Mouse (Mus musculus): ENCODE data around the gene Cutal. TPM values are rescaled to one million over a fixed set of nuclear protein-coding genes. Genes with fewer than 3 reads are reported as not detected.

Gene Cutal
- total RNA-seq, 2 experiments from 2014 or later: 0.17 to 0.69 TPM

DNA sequence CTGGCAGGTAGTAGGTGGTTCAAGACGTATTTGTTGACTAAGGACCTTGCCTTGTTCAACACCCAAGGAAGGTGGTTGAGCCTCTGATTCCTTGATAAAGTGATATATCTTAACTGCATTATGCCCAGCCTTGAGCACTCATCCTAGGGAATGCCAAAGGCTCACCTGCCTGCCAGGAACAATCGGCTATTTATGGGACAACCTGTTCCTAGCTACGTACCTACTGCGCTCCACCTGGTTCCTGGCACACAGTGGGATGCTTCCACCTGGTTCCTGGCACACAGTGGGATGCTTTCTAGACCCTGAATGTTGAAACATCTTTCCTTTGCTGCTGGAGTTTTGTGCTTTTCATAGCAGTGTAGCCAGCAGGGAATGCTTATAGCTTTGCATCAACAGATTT, 35.5 kb downstream of the Cutal start:
- Histone ChIP-seq H3K27ac (no peak overlapping the region), H3K4me3 (no peak overlapping the region)
- TF ChIP-seq CTCF (IDR thresholded peaks at IDR 0.05): no peak
- DNase-seq: no peak
- intact Hi-C loops (cut with DNase I): no loop called here

DNA sequence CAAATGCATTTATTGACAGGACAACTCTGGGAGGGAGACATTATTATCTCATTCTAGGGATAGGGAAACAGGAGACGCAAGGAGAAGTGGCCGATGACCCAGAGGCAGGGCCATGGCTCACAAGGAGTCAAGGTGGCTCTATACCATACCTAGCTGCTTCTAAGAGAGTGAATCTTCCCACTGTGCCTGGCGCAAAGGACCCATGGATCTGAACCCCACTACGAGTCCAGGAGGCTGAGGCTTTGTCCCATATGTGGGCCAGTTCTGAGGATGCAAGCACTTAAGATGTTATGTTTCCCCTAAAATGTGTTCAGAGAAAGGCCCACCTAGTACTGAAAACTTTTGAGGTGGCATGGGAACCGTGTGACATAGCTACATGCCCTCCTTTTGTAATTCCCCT, 37.7 kb downstream of the Cutal start:
- no peak for TF ChIP-seq CTCF (IDR thresholded peaks at IDR 0.05)
- intact Hi-C loops (cut with DNase I): no loop called here
- Histone ChIP-seq H3K4me3 (no peak overlapping the region), H3K27ac (no peak overlapping the region)
- DNase-seq: no peak

DNA sequence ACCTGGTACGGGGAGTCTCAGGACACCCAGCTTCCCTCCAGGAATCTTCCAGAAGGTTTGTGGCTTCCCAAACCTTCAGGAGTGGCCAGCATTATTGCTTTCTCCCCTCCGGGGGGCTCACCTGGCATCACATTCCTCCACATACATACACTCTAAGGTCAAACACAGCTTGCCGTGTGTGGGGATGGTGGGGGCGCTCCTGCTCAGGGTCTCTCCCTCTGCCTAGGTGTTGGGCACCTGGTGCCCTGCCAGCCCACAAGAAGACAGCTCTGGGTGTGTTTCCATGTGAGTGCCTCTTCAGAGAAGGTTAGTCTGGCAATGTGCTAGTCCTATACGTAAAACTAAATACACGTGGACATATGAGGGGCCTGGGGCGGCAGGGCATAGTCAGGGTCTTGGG, 38.4 kb downstream of the Cutal start:
- intact Hi-C loops (cut with DNase I): no loop called here
- no peak for TF ChIP-seq CTCF (IDR thresholded peaks at IDR 0.05)
- no peak for DNase-seq
- Histone ChIP-seq H3K4me3 (peak overlapping the region; percentile 81), H3K27ac (no peak overlapping the region)

DNA sequence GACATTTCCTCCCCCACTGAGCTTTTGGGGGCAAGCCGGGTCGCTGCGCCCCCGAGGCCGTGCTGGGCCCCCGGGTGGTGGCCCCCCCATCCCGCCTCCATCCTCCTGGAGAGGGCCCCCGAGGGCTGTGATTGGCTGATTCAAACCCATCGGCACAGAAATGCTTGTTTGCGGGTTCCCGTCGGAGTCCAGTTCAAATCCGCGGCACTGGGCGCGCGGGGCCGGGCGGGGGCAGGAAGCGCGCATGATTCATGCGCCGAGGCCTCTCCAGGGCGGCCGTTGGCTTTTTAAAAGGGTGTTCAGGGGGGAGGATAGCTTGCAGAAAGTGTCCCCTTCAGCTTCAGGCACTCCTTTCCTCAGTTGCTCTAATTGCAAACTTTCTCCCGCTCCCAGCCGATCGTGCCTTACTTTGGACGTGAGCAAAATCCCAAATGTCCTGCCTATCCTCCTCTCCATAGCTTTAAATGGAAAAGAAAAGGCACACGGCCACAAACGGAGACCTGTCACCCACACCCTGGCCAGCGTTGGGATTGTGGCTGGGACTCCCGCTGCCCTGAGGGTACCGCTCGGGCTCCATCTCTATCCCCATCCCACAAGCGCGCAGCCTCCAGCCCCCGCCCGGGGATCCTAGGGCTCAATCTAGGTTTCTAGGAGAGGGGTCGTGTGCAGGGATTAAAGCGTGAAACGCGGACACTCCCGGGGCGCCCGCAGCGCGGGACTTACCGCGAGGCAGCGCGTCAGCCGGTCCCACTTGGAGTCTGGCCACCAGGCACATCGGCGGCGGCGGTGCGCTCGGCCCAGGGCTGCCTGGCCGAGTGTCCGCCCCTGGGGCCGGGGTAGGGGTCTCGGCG, 39.2 kb downstream of the Cutal start, which contains the start of gene Phf19:
TSS of gene Phf19 (minus strand) at position 809 of the 851 bp plus-strand sequence.
- TF ChIP-seq CTCF (IDR thresholded peaks at IDR 0.05): no peak
- DNase-seq: peak; percentile 69
- peak within 1 kb of the TSS; percentile 63 for H3K27ac ChIP-seq
- H3K4me3 ChIP-seq: peak within 1 kb of the TSS; percentile 81
- intact Hi-C loops (cut with DNase I): no loop called here

DNA sequence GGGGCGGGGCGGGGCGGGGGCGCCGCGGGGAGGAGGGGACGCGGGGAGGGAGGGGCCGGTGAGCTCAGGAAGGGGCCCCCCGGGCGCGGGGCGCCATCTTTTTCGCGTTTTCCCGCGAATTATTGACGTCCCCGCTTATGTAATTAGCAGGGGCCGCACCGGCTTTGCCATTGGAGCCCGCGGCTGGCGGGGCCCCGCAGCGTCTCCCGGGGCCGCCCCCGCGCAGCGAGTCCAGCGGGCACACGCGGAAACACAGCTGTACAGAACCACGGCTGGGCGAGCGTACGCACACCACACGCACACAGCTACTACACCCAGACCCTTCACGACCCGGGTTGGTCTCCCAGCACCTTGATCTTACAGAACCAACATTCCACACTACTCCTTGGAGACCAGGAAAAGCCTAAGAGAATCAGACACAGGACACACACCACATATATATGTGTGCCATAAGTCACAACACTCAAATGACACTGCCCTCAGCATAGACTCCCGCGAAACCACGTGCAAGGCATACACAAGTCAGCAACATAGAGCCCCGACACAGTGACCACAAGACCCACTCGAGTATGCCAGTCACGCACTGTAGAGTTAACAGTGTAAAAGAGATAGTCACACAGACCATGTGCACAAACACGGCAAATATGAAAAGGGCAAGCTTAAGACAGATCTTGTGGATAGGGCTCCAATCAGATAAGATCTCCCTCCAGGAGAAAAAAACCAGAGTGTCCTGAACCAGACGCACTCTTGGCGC, 40.0 kb downstream of the Cutal start:
- peak overlapping the region; percentile 81 for H3K4me3 ChIP-seq
- peak; percentile 49 for DNase-seq
- no peak for TF ChIP-seq CTCF (IDR thresholded peaks at IDR 0.05)
- intact Hi-C loops (cut with DNase I): no loop called here
- H3K27ac ChIP-seq: peak overlapping the region; percentile 63

DNA sequence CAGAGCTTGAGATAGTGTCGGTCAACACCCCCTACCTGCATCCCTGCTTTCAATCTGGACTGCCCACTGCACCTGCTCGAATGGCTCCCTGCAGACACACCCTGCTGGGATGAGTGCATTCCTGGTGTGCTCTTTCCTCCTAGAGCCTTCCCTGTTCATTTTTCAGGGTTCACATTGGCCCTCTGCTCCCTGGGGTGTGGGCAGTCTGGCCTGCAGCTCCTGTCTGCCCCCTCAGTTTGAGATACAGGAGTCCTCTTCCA, 40.6 kb downstream of the Cutal start:
- DNase-seq: no peak
- Histone ChIP-seq H3K4me3 (no peak overlapping the region), H3K27ac (no peak overlapping the region)
- intact Hi-C loops (cut with DNase I): no loop called here
- no peak for TF ChIP-seq CTCF (IDR thresholded peaks at IDR 0.05)

DNA sequence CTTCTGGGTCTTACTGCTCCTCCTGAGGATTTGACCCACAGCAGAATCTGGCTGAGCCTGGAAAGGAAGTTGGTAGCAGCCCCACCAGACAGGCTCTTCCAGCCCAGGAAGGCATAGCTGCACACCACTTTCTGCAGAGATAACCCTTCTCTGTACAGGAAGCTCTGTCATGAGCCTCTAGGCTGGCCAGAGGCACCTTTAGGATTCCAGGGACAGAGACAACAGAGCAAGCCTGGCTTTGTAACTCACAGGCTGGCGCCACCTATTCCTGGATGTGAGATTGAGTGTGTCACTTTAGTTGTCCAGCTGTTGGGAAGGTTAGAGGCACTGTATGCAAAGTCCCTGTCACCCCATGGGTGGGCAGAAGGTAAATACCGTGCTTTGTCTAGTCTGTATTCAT, 40.9 kb downstream of the Cutal start:
- no peak overlapping the region for H3K27ac ChIP-seq
- intact Hi-C loops (cut with DNase I): no loop called here
- no peak overlapping the region for H3K4me3 ChIP-seq
- DNase-seq: no peak
- no peak for TF ChIP-seq CTCF (IDR thresholded peaks at IDR 0.05)

DNA sequence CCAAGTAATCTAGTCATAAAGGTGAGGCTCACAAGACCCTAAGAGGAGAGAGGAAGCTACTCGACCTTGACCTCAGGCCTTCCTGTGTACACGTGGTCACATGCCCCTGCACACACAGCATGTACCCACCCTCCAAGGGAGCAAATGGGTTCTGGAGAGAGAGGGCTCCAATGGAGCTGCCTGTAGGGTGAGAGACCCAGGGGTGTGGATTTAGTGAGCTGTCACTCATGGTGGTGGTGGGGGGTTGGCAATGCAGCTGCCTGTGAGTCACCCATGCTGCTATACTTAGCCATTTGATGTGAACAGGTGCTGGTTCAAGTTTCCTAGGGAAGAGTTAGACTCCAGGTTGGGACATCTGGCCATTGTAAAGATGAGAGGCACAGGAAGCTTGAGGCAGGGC, 45.9 kb downstream of the Cutal start:
- no peak for DNase-seq
- Histone ChIP-seq H3K27ac (peak overlapping the region; percentile 48; the same call in 1 of the 2 replicates), H3K4me3 (no peak overlapping the region)
- no peak for TF ChIP-seq CTCF (IDR thresholded peaks at IDR 0.05)
- intact Hi-C loops (cut with DNase I): no loop called here

DNA sequence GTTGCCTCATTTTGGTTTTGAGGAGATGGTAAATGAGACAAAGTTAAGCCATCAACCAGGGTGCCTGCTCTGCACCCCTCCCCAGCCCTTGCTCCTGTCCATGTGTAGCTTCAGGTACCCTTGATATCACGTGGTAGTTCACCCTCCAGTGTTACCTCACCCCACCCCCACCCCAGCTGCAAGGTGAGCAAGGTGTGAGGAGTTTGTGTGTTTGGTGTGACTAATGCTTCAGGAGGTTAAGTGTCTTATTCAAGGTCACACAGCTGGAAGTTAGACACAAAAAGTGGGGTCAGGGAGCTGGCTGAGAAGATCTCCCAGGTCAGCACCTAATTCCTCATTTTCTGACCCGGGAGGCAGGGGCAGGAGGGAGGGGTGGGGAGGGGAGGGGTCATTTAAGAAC, 48.5 kb downstream of the Cutal start:
- TF ChIP-seq CTCF (IDR thresholded peaks at IDR 0.05): no peak
- intact Hi-C loops (cut with DNase I): no loop called here
- no peak for DNase-seq

DNA sequence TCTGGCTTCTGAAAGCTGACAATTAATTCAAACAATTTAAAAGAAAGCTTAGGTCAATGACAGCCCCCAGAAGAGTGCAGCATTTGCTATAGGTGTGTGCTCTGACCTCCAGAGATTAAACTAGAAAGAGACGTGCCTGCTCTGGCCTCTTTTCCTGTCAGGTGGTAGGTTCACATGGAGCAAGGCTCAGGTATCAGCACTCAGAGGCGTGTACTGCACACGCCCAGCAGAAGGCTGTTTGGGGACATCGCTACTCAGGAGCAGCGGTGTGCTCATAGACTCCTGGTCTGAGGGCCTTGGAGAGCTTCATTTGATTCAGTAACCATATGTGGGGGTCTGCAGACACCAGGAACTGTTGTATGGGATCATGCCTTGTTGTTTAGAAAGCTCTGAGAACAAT, 53.1 kb downstream of the Cutal start:
- no peak for DNase-seq
- no peak for TF ChIP-seq CTCF (IDR thresholded peaks at IDR 0.05)
- H3K4me3 ChIP-seq: no peak overlapping the region
- peak overlapping the region; percentile 32; the same call in 1 of the 2 replicates for H3K27ac ChIP-seq
- intact Hi-C loops (cut with DNase I): no loop called here

More for the DNA sequence above, 48.5 kb downstream of the Cutal start:
- H3K4me3 ChIP-seq: no peak overlapping the region
- H3K27ac ChIP-seq: no peak overlapping the region

DNA sequence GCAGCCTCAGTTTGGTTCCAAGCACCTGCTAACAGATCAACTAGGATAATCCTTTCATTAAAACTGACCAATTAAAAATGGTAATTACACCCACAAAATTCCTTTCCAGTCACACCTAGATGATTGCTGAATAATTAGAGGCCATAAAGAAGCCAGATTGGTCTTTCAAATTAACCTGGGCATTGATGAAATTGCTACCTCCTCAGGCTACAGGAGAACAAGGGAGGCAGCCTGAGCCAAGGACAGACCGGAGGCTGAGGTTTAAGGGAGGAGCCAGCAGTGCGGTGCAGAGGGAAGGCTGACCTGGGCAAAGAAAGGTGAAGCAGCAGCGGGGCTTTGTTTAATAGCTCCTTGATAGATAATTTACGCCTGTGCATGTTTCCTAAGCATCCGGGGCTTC, 63.3 kb downstream of the Cutal start:
- no peak for TF ChIP-seq CTCF (IDR thresholded peaks at IDR 0.05)
- intact Hi-C loops (cut with DNase I): no loop called here
- no peak for DNase-seq
- no peak overlapping the region for H3K4me3 ChIP-seq
- H3K27ac ChIP-seq: peak overlapping the region; percentile 61; the same call in 1 of the 2 replicates

DNA sequence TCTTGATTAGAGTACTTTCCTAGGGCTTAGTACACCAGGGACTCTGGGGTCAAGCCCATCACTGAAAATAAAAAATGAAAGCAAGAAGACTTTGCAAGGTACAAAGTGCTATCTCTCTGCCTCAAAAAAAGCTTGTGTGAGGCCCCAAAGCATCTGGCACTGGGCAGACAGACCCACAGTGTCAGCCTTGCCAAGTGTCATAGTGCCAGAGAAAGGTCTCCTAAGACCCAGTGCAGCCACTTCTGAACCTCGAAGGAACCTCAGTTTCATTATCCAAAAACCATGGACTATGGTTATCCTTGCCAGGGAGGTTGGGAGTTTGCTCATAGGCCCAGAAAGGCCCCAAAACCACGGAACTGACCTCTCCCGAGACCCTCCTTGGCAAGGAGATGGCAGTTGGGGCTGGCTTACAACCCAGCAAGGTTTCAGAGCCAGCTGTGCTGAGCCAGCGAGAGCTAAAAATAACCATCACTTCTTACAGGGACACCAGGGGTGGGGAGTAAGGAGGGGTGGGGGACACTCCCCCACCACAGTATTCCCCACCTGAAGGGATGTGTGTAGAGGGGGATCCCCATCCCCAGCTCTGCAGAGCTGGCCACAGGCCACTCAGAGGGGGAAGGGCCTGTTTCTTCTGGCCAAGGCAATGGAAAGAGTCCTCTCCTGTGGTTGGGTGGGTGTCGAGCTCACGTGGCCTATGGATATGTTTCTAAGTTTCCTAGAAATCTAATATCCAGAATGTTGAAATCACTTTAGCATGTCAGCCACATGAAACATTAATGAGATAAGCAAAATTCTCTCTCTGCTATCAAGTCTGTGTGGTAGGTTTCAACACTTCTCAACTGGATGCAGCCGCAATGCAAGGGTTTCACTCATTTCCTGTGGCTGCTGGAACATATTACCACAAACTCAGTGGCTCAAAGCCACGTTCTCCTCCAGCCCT, 64.3 kb downstream of the Cutal start:
- TF ChIP-seq CTCF (IDR thresholded peaks at IDR 0.05): no peak
- intact Hi-C loops (cut with DNase I): no loop called here
- DNase-seq: peak; percentile 65

More for the DNA sequence above, 64.3 kb downstream of the Cutal start:
- Histone ChIP-seq H3K4me3 (peak overlapping the region; percentile 35), H3K27ac (peak overlapping the region; percentile 61)
